Mouse (Mus musculus) heart, adult 18-20 months (tissue): ENCODE data around the gene Polr2l. TPM values are rescaled to one million over a fixed set of nuclear protein-coding genes. Genes with fewer than 3 reads are reported as not detected.
A peak's percentile ranks its signal among the peaks of the same experiment; 100 is the strongest.

Experiments
- DNase-seq, 2 experiments: peaks; one replicate each; pipeline ENCODE4 v3.0.0; 2021 to 2022; ENCODE audit warnings: mixed read lengths in 1 of 2
- long read RNA-seq, 2 experiments: library from polyadenylated mRNA; stranded (forward); transcript quantifications; one replicate each; pipeline ENCODE4 v2.0.0; 2021
- total RNA-seq, 2 experiments: library from RNA; stranded (reverse); gene quantifications; 2 replicates each; pipeline ENCODE4 v1.2.3; 2021

Gene Polr2l
- 10 to 100 TPM; 82.3 to 97.7 TPM for total RNA-seq
- long read RNA-seq, experiment 1, transcript Polr2l-201 (2 exons, 1,650 nt): major isoform, 179 of 482 reads
- long read RNA-seq, experiment 1, partial matches to known transcripts: 0 of 482 reads
- long read RNA-seq, experiment 1, other reads (novel, unspliced or antisense): 303 of 482 reads
- long read RNA-seq, experiment 2, transcript Polr2l-201 (2 exons, 1,650 nt): major isoform, 150 of 480 reads
- long read RNA-seq, experiment 2, partial matches to known transcripts: 0 of 480 reads
- long read RNA-seq, experiment 2, other reads (novel, unspliced or antisense): 330 of 480 reads

- DNase-seq: peak; percentile 88 to 91
Measured at GRCm38 (mm10) chr7:141475011-141475804, at the start of gene Polr2l, which contains the start of gene Tspan4. Polr2l (minus strand) TSS chr7:141475132. Tspan4 (plus strand) TSS chr7:141475240.

DNA sequence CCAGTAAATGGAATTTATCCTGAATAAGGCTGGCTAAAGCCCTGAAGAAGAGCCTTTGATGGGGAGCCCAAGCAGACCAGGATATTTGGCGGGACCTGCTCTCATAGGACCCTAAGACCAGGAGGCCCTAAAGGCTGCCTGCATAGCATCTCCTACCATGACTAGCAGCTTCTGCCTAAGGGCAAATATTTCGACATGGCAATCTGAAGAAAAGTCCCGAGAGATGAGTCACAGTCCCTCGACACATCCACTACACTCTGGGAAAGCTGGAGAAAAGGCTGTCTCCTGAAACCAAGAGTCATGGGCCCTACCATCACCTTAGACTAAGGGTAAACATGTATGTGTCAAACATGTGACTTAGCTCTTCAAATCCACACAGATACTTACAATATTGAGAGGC lies 49.3 kb upstream of the Polr2l start:
- no peak for DNase-seq

DNA sequence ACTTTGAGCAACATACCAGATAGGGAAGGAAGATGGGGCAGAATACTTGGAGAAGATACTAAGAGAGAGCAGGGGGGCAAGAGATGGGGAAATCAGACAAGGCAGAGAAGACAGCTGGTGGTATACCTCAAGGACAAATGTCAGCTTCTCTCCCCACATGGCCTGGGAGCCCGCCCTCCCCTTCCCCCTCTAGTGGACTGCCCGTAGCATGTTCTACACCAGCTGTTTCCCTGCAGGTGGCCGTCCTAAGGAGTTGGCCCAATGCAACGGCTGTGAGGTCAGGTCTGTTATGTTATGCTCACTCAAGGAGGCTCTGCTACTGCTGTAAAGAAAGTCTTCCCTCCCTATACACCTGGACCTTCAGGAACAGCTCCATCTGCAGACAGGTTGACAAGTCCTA lies 48.1 kb upstream of the Polr2l start:
- DNase-seq: no peak

DNA sequence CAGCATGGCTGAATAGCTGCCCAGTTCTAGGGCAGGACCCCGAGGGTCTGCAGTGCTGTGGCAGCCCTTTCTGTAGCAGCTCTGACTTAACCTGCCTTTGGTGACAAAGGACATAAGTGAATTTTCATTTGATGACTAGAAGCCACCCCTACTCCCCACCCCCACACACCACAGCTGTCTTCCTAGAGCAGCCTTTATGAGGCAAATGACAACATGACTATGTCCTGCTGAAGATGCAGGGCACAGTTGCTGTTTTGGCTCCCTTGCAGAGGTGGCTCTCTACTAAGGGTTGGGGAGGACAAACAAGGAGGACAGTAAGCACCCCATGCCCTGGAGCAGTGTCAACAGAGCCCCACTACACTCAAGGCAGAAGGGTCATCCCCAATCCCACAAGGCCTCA lies 44.9 kb upstream of the Polr2l start:
- no peak for DNase-seq

- DNase-seq: peak in 1 of 2 experiments; percentile 34
Measured at GRCm38 (mm10) chr7:141518926-141519325, 44.0 kb upstream of the Polr2l start.

GRCm38 (mm10) chr7:141518296-141518695 lies 43.4 kb upstream of the Polr2l start:
- no peak for DNase-seq

- peak; percentile 54 to 59 for DNase-seq
Measured at GRCm38 (mm10) chr7:141517638-141518037, 42.7 kb upstream of the Polr2l start.

GRCm38 (mm10) chr7:141510681-141511191 lies 35.8 kb upstream of the Polr2l start:
- peak in 1 of 2 experiments; percentile 21 for DNase-seq

- no peak for DNase-seq
Measured at GRCm38 (mm10) chr7:141510196-141510595, 35.3 kb upstream of the Polr2l start.

- DNase-seq: no peak
Measured at GRCm38 (mm10) chr7:141508160-141508559, 33.2 kb upstream of the Polr2l start.

GRCm38 (mm10) chr7:141506278-141506677 lies 31.3 kb upstream of the Polr2l start:
- DNase-seq: no peak

DNA sequence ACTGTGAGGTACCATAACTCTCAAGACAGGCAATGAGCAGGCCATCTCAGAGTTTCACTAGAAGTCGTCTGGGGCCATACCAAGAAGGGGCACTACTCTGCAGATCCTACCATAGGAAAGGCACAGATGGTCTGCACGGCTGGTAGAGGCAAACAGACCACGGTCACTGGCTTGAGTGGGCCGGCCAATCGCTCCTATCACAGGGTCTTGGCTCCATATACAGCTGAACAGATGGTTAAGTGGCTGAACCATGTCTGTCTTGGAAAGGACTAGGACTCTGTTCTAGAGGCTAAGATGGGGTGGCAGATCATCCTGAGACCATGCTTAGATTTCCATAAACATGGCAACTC lies 27.6 kb upstream of the Polr2l start:
- DNase-seq: no peak

DNA sequence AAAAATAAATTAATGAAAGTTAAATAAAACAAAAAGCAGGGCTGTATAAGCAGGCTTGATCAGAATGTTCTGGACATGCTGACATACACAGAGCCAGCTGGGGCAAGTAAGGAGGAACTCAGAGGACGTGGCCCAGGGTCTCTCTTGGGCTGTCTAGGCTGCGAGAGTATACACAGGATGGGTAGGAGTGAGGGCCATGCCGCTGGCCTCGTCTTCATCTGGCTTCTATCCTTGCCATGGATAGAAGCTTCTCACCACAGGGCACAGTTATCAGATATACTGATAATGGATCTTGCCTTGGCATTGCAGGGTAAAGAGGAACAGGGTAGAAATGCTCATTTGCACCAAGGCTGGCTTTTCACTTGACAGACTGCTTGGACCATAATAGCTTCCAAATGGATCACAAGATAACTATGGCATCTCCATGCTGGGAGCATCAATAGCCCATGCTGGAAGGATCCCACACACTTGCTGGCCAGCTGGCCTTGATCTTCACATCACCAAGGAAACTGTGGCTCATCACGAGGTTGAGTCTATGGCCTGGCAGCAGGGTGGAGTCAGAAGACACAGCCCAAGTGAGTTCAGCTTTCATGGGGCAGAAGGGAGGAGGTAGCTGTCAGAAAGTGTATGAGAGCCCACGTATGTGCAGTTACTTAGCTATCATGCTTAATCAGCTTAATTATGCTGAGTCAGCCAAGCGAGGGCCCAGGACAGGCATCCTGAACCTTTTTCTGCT lies 27.1 kb upstream of the Polr2l start:
- no peak for DNase-seq

DNA sequence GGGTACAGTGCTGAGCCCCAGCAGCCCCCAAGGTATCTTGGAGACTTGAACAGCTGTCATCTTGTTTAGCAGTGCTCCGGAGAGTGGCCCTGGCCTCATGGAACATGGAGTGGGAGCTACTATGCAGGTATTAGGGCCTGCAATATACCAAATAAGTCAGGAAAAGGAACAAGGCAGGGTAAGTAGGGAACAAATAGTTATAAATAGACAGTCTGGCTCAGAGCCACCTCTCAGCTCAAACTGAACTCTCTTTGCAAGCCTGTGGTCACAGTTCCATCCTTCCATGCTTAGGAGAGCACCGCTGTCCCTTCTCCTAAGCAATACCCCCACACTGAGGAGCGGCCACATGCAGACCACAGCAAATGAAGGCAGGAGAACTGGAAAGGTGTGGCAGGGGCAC lies 22.7 kb upstream of the Polr2l start:
- DNase-seq: peak; percentile 41 to 55

DNA sequence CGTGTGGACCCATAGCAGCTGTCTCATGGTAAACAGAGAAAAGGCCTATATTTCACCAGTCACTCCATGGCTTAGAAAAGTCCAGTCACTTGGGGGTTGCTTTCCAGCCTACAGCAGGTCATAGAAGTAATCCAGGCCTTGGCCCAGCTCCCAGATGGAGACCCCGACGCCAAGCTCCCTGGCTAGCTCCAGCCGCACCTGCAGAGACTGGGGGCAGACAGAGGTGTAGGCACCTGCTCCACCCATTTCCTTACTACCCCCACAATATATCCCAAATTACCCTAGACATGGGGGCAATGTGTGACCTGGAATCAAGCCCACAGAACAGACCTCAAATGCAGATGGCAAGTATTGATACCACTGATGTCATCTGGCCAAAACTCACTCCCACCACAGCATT lies 21.0 kb upstream of the Polr2l start:
- no peak for DNase-seq

GRCm38 (mm10) chr7:141495379-141495778 lies 20.4 kb upstream of the Polr2l start:
- DNase-seq: no peak

- no peak for DNase-seq
Measured at GRCm38 (mm10) chr7:141493729-141494128, 18.8 kb upstream of the Polr2l start.

- DNase-seq: no peak
Measured at GRCm38 (mm10) chr7:141492738-141493137, 17.8 kb upstream of the Polr2l start.

GRCm38 (mm10) chr7:141491151-141491550 lies 16.2 kb upstream of the Polr2l start:
- no peak for DNase-seq

GRCm38 (mm10) chr7:141487141-141487540 lies 12.2 kb upstream of the Polr2l start:
- no peak for DNase-seq

GRCm38 (mm10) chr7:141486239-141486638 lies 11.3 kb upstream of the Polr2l start:
- no peak for DNase-seq

GRCm38 (mm10) chr7:141485606-141486005 lies 10.7 kb upstream of the Polr2l start:
- no peak for DNase-seq

DNA sequence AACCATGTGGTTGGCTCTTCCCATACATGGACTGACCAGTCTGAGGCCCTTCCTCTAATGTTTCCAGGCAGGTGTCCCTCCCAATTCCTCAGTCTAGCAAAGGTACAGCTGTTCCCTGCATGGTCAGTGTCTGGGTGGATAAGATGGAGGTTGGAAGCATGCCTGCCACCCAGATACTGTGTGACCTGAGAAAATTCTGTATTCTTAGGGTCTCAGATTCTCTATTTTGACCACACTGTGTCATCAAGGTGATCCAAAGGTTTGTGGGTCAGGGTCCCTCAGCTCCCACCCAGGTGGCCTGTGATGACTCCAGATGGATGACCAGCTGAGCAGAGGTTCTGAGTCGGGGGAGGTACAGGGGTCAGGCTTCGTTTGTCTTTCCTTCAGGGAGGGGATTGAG lies 10.3 kb upstream of the Polr2l start:
- DNase-seq: no peak
